Mouse (Mus musculus) ES-Bruce4 (cell line): Measurements from ENCODE around the gene Gm5678.

ENCODE experiments used
- CTCF ChIP-seq: IDR thresholded peaks from one replicate; pipeline ENCODE4 v1.8.1; 2011; ENCODE audit warnings: low read depth, low read length
- EP300 ChIP-seq: IDR thresholded peaks from 2 replicates; pipeline ENCODE4 v1.6.1; 2011; ENCODE audit warnings: low read depth, low read length; ENCODE audit not compliant: insufficient read depth
- POLR2A ChIP-seq: IDR thresholded peaks from one replicate; pipeline ENCODE4 v1.8.1; 2011; ENCODE audit warnings: low read length; ENCODE audit not compliant: insufficient read depth

GRCm38 (mm10) chr16:93606146-93606545, 21.8 kb upstream of the Gm5678 start:
- TF ChIP-seq CTCF (no peak), POLR2A (no peak), EP300 (no peak)
